Mouse (Mus musculus) hindbrain, postnatal 0 days (tissue): ENCODE results near the gene Uvssa. TPM values are rescaled to one million over a fixed set of nuclear protein-coding genes. Genes with fewer than 3 reads are reported as not detected.
"Not testable (repeated sequence)": the region's sequence is repeated elsewhere in the genome, so short reads cannot be mapped to it uniquely, and the experiment has no call there.

ENCODE experiments used
- ATAC-seq: fragments of 200-750 bp; cut with Nextera tagmentation; 2 replicates; pipeline ENCODE4 v1.8.0; 2017; ENCODE audit warnings: mild to moderate bottlenecking, moderate TSS enrichment, moderate library complexity
- DNase-seq: peaks from one replicate; pipeline ENCODE4 v3.0.0-alpha.2; 2015; ENCODE audit warnings: low spot score
- H3K27ac ChIP-seq: fragments of 300-500 bp; sonication (generic); 2 replicates; pipeline ENCODE4 v1.5.1; 2014; ENCODE audit warnings: mild to moderate bottlenecking
- H3K27me3 ChIP-seq: fragments of 300-500 bp; sonication (generic); 2 replicates; pipeline ENCODE4 v1.6.1; 2014; ENCODE audit warnings: low read length, mixed read lengths; ENCODE audit not compliant: insufficient read depth
- H3K36me3 ChIP-seq: fragments of 300-500 bp; sonication (generic); 2 replicates; pipeline ENCODE4 v1.6.1; 2014; ENCODE audit warnings: low read length, mixed read lengths; ENCODE audit not compliant: insufficient read depth
- H3K4me1 ChIP-seq: fragments of 300-500 bp; sonication (generic); 2 replicates; pipeline ENCODE4 v1.6.1; 2014; ENCODE audit warnings: antibody characterized with exemption, low read length, mixed read lengths; ENCODE audit not compliant: insufficient read depth
- H3K4me2 ChIP-seq: fragments of 300-500 bp; sonication (generic); 2 replicates; pipeline ENCODE4 v1.6.1; 2014; ENCODE audit warnings: low read depth, mild to moderate bottlenecking, low read length, moderate library complexity, mixed read lengths
- H3K4me3 ChIP-seq: fragments of 300-500 bp; sonication (generic); 2 replicates; pipeline ENCODE4 v1.5.1; 2014; ENCODE audit warnings: low read length
- H3K9ac ChIP-seq: fragments of 300-500 bp; sonication (generic); replicated peaks from 2 replicates; pipeline ENCODE4 v1.6.1; 2014; ENCODE audit warnings: mild to moderate bottlenecking, low read length, moderate library complexity, mixed read lengths
- H3K9me3 ChIP-seq: fragments of 300-500 bp; sonication (generic); 2 replicates; pipeline ENCODE4 v1.6.1; 2016; ENCODE audit warnings: low read length, mixed read lengths
- CTCF ChIP-seq: IDR thresholded peaks from 2 replicates; pipeline ENCODE4 v1.5.1; 2016; ENCODE audit warnings: antibody characterized with exemption, control low read depth, low read depth
- WGBS: fragments of 180-500 bp; shearing (Covaris S2); extraction: QIAGEN DNeasy Blood & Tissue Kit; methylation state at CpG from one replicate; pipeline ENCODE4 v1.1.7; 2014; 5-methylcytosine and 5-hydroxymethylcytosine counted together
- polyA plus RNA-seq: library from polyadenylated mRNA; unstranded; fragments of >200 nt; fragmentation: Nextera tagmentation; extraction: Ambion mirVana; gene quantifications from 2 replicates; pipeline ENCODE4 v1.2.1, GENCODE M21; 2015
- total RNA-seq: library from RNA; depleted of rRNA; stranded (reverse); fragments of >200 nt; gene quantifications from 2 replicates; pipeline ENCODE4 v1.2.3, GENCODE M21; 2014; rRNA removed

The Uvssa gene
- total RNA-seq (7.7 and 8.7 TPM in 2 replicates), polyA plus RNA-seq (8.1 and 8.5 TPM in 2 replicates)

DNA sequence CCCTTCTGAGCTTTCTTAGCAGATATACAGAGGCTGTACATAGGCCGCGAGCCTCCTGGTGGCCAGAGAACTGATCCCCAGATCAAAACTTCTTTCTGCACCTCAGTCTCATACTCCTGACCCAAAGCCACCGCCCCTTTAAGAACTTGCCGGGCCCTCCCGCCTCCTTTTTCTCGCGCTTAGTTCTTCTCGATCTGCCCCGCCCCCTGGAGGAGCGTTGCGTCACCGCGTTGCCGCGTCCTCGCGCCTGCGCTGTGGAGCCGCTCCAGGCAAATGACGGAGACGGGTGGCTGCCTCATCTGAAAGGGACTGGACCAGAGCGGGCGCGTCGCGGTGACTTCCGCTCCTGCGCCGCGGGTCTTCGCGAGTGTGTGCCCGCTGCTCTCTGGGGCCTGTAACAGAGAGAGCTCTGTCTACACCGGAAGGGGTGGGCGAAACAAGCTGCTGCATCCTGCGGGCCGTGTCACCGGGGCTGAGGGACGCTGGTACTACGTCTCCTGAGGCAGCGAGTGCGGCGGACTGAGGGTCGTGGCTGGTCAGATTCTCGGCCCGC, at the start of gene Uvssa:
TSS of gene Uvssa (plus strand) at position 248 of the 553 bp plus-strand sequence.
- Histone ChIP-seq H3K9ac (peak within 1 kb of the TSS; percentile 69), H3K4me3 (peak within 1 kb of the TSS; percentile 59), H3K36me3 (peaks cover 13% of the 10 kb centered on the region), H3K4me1 (peaks cover 5% of the 10 kb centered on the region; the same call in 1 of the 2 replicates), H3K27ac (peak within 1 kb of the TSS; percentile 97), H3K9me3 (no peaks in the 10 kb centered on the region), H3K4me2 (peak within 1 kb of the TSS; percentile 90), H3K27me3 (no peaks in the 10 kb centered on the region)
- peak; percentile 99 for ATAC-seq
- peak; percentile 59 for TF ChIP-seq CTCF
- DNase-seq, result peak; percentile 100
- WGBS, result under 1% methylated on average over 46 of the region's 46 CpGs

DNA sequence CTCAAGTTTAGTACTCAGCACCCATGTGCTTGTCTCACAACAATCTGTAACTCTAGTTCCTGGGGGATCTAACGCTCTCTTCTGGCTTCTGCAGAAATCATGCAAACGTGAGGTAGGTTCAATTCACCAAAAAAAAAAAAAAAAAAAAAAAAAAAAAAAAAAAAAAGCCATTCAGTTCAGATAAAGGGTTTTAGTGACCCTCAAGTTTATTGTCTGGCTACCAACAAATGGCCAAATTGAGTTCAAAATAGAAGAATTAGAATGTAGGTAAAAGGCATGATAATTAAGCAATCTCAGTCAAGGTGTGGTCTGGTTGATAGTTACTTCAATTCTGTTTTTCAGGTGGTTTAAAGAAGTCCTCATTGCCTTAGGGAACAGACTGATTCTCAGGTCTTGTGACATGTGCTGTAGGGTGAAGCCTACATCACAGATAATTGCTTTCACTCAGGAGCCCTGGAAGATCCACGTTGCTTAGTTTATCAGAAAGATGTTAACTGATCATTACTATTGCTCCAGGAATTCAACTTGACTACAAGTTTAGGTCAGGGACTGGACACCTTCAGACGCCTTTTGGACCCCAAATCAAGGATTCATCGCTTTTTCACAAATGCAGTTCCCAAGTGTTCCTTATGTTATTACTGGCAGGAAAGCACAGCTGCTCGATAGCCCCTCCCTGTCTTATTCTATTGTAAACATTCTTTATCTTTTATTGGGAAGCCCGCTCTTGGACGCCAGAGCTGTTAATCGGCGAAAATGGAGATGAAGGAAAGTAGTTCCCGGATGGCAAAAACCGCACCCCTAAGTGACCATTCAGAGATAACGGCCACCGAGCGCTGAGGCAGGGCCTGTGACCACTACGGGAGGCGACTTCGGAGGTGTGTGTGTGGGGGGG, 43.7 kb upstream of the Uvssa start:
- 21% methylated on average over 18 of the region's 18 CpGs for WGBS

GRCm38 (mm10) chr5:33335273-33335976, 42.9 kb upstream of the Uvssa start, which contains the start of gene Maea:
TSS of gene Maea (plus strand) at chr5:33335509.
- DNase-seq (peak; percentile 98), ATAC-seq (peak; percentile 100)
- Histone ChIP-seq H3K27ac (peak within 1 kb of the TSS; percentile 87), H3K9ac (peak within 1 kb of the TSS; percentile 97), H3K9me3 (no peaks in the 10 kb centered on the region), H3K36me3 (no peaks in the 10 kb centered on the region), H3K4me3 (peak within 1 kb of the TSS; percentile 100), H3K4me1 (peaks cover 11% of the 10 kb centered on the region), H3K27me3 (no peaks in the 10 kb centered on the region), H3K4me2 (peak within 1 kb of the TSS; percentile 75)
- under 1% methylated on average over 71 of the region's 71 CpGs for WGBS
- no peak for TF ChIP-seq CTCF

More for the DNA sequence above, 43.7 kb upstream of the Uvssa start:
- no peaks in the 10 kb centered on the region for H3K27me3 ChIP-seq
- peak overlapping the region; percentile 72 for H3K27ac ChIP-seq
- H3K4me2 ChIP-seq, result peak overlapping the region; percentile 59
- H3K9me3 ChIP-seq, result no peaks in the 10 kb centered on the region
- TF ChIP-seq CTCF, result no peak
- peaks cover 11% of the 10 kb centered on the region for H3K4me1 ChIP-seq
- H3K36me3 ChIP-seq, result no peaks in the 10 kb centered on the region
- H3K4me3 ChIP-seq, result peak overlapping the region; percentile 100
- H3K9ac ChIP-seq, result peak overlapping the region; percentile 97
- DNase-seq (peak; percentile 3), ATAC-seq (no peak)

DNA sequence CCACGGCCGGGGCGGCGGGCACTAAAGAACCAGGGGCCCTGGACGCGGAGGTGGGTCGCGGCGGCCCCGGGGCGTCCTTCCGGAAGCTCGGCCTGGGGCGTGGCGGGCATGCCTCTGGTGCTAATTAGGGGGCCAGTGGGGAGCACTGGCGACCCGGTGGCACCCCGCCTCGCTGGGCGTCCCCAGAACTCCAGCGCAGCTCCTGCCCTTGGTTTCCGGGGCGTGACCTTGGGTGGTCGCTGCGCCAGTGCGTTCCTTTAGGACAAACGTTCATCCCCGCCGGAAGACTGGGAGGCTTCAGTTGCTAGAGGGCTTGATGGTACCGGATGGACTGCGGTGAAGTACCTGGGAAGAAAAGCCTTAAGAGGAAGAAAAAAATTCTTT, 42.4 kb upstream of the Uvssa start:
- no peak for TF ChIP-seq CTCF
- Histone ChIP-seq H3K36me3 (no peaks in the 10 kb centered on the region), H3K9me3 (no peaks in the 10 kb centered on the region), H3K4me2 (peak overlapping the region; percentile 75), H3K4me1 (peaks cover 11% of the 10 kb centered on the region), H3K9ac (peak overlapping the region; percentile 97), H3K27ac (peak overlapping the region; percentile 87), H3K4me3 (peak overlapping the region; percentile 100), H3K27me3 (no peaks in the 10 kb centered on the region)
- ATAC-seq, result peak; percentile 1; the same call in 1 of the 2 replicates
- DNase-seq, result peak; percentile 30
- WGBS, result under 1% methylated on average over 31 of the region's 31 CpGs

DNA sequence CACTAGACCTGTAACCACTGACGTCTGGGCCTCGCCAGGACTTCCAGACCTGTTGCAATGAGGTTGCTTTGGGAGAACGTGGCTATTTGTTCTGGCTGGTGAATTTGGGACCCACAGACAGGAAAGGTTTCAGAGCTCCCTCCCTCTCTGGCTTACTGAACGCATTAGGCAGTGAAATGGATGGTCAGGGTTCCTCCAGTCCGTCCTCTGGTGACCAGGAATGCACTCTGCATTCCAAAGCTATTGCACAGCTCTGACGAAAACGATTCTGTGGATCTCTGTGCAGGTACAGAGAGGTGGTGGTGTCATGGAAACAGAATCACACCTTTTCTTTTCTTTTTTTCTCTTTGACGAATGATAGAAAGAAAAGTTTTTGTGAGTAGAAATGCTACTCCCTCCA, 41.1 kb upstream of the Uvssa start:
- no peaks in the 10 kb centered on the region for H3K9me3 ChIP-seq
- WGBS, result 80% methylated on average over 8 of the region's 8 CpGs
- H3K4me3 ChIP-seq, result peak overlapping the region; percentile 100; the same call in 1 of the 2 replicates
- H3K4me2 ChIP-seq, result peak overlapping the region; percentile 75
- DNase-seq, result no peak
- H3K36me3 ChIP-seq, result no peaks in the 10 kb centered on the region
- no peaks in the 10 kb centered on the region for H3K27me3 ChIP-seq
- H3K4me1 ChIP-seq, result peaks cover 11% of the 10 kb centered on the region
- no peak for ATAC-seq
- no peak overlapping the region for H3K9ac ChIP-seq
- no peak for TF ChIP-seq CTCF
- H3K27ac ChIP-seq, result no peak overlapping the region

DNA sequence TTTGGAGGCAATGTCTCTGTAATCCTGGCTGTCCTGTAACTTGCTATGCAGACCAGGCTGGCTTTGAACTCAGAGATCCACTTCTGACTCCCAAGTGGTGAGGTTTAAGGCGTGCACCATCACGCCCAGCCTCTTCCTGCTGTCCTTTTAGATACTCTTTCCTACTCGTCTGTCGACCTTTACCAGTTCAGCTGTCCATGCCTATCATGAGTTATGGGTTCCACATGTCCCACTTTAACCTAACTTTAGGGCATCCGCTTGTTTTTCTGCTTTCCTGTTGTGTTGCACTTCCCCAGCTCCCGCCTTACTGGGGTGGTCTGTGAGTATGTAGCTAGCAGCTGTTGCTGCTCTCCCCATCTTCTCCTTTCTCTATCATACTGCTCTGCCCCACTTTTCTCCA, 37.2 kb upstream of the Uvssa start:
- H3K9ac ChIP-seq, result no peak overlapping the region
- peaks cover 10% of the 10 kb centered on the region for H3K4me1 ChIP-seq
- H3K27ac ChIP-seq, result no peak overlapping the region
- no peak overlapping the region for H3K4me3 ChIP-seq
- TF ChIP-seq CTCF, result no peak
- H3K9me3 ChIP-seq, result no peaks in the 10 kb centered on the region
- WGBS, result 89% methylated on average over 6 of the region's 6 CpGs
- no peaks in the 10 kb centered on the region for H3K27me3 ChIP-seq
- ATAC-seq, result no peak
- DNase-seq, result no peak
- no peak overlapping the region for H3K4me2 ChIP-seq
- 0 out of 2 replicates have a peak, but pooled peaks cover 4% of the 10 kb centered on the region for H3K36me3 ChIP-seq

- not testable (repeated sequence) for H3K4me2 ChIP-seq, DNase-seq, H3K27ac ChIP-seq, H3K4me3 ChIP-seq, H3K4me1 ChIP-seq, ATAC-seq, H3K9me3 ChIP-seq, H3K27me3 ChIP-seq, H3K9ac ChIP-seq, H3K36me3 ChIP-seq
- WGBS, result 71% methylated on average over 3 of the region's 3 CpGs
Observed at GRCm38 (mm10) chr5:33342248-33342647, 36.1 kb upstream of the Uvssa start.
